Mouse (Mus musculus): ENCODE measurements around the gene Sash1.

GRCm38 (mm10) chr10:8749537-8749936 lies 136.3 kb downstream of the Sash1 start:
- no peak for TF ChIP-seq CTCF (IDR thresholded peaks at IDR 0.05; ENCODE audit: control insufficient read depth, insufficient read depth, low read length)
- no peak for TF ChIP-seq POLR2A (IDR thresholded peaks at IDR 0.05; ENCODE audit: borderline replicate concordance, control insufficient read depth, low read depth, low read length)

Measured in bone marrow, adult 2 months (tissue).